Mouse (Mus musculus) CD4-positive helper T cell, adult 2 months (primary cell): ENCODE data around the gene Gm6351.
"Not testable (repeated sequence)": the region's sequence is repeated elsewhere in the genome, so short reads cannot be mapped to it uniquely, and the experiment has no call there.

Experiments used
- DNase-seq: peaks from one replicate; pipeline ENCODE4 v3.0.0-alpha.2; 2012; ENCODE audit warnings: low read depth, missing footprints, low spot score

Gm6351 gene

GRCm38 (mm10) chr5:94076085-94076484 is at the start of gene Gm6351:
Gm6351 (plus strand) TSS chr5:94076385.
- not testable (repeated sequence) for DNase-seq

GRCm38 (mm10) chr5:94070445-94070844 is 5.7 kb upstream of the Gm6351 start, which contains the start of gene BC061212:
BC061212 (minus strand) TSS chr5:94070545.
- not testable (repeated sequence) for DNase-seq
